Mouse (Mus musculus) embryonic facial prominence, embryonic 10.5 days (tissue): ENCODE results near the gene Smim5. TPM values are rescaled to one million over a fixed set of nuclear protein-coding genes. Genes with fewer than 3 reads are reported as not detected.

Experiments
- DNase-seq: peaks from one replicate; pipeline ENCODE4 v3.0.0-alpha.2; 2017; ENCODE audit warnings: low spot score
- H3K27ac ChIP-seq: fragments of 300-500 bp; sonication (generic); replicated peaks from 2 replicates; pipeline ENCODE4 v1.5.1; 2016; ENCODE audit warnings: mild to moderate bottlenecking
- H3K27me3 ChIP-seq: fragments of 300-500 bp; sonication (generic); replicated peaks from 2 replicates; pipeline ENCODE4 v1.6.1; 2016; ENCODE audit warnings: low read depth, mild to moderate bottlenecking; ENCODE audit not compliant: poor library complexity, severe bottlenecking
- H3K36me3 ChIP-seq: fragments of 300-500 bp; sonication (generic); replicated peaks from 2 replicates; pipeline ENCODE4 v1.6.1; 2016; ENCODE audit warnings: mild to moderate bottlenecking, moderate library complexity
- H3K4me1 ChIP-seq: fragments of 300-500 bp; sonication (generic); 2 replicates; pipeline ENCODE4 v1.6.1; 2016
- H3K4me3 ChIP-seq: fragments of 300-500 bp; sonication (generic); 2 replicates; pipeline ENCODE4 v1.5.1; 2016; ENCODE audit warnings: mild to moderate bottlenecking, moderate library complexity
- H3K9me3 ChIP-seq: fragments of 300-500 bp; sonication (generic); 2 replicates; pipeline ENCODE4 v1.6.1; 2016; ENCODE audit warnings: mild to moderate bottlenecking
- WGBS: fragments of 180-500 bp; shearing (Covaris S2); methylation state at CpG from one replicate; pipeline ENCODE4 v1.1.7; 2016; 5-methylcytosine and 5-hydroxymethylcytosine counted together
- polyA plus RNA-seq: library from polyadenylated mRNA; unstranded; fragments of >200 nt; fragmentation: Nextera tagmentation; extraction: Ambion mirVana; gene quantifications from 2 replicates; pipeline ENCODE4 v1.2.1, GENCODE M21; 2016

Smim5 gene
- polyA plus RNA-seq, 1 experiment from 2014 or later = 1.8 TPM

GRCm38 (mm10) chr11:115878071-115878470 lies 21.7 kb upstream of the Smim5 start:
- 72% methylated on average over 8 of the region's 8 CpGs for WGBS
- Histone ChIP-seq H3K4me1 (peaks cover 11% of the 10 kb centered on the region; the same call in 1 of the 2 replicates), H3K27ac (no peak overlapping the region), H3K36me3 (no peaks in the 10 kb centered on the region), H3K27me3 (peaks cover 16% of the 10 kb centered on the region), H3K4me3 (no peak overlapping the region), H3K9me3 (no peaks in the 10 kb centered on the region)
- no peak for DNase-seq

GRCm38 (mm10) chr11:115881002-115881401 lies 18.8 kb upstream of the Smim5 start:
- Histone ChIP-seq H3K4me3 (no peak overlapping the region), H3K36me3 (no peaks in the 10 kb centered on the region), H3K27ac (no peak overlapping the region), H3K27me3 (peaks cover 31% of the 10 kb centered on the region), H3K4me1 (peaks cover 11% of the 10 kb centered on the region; the same call in 1 of the 2 replicates), H3K9me3 (no peaks in the 10 kb centered on the region)
- WGBS = 23% methylated on average over 5 of the region's 5 CpGs
- DNase-seq = peak; percentile 50

- DNase-seq = no peak
- 33% methylated on average over 17 of the region's 17 CpGs for WGBS
Measured at GRCm38 (mm10) chr11:115883251-115883650, 16.5 kb upstream of the Smim5 start.

GRCm38 (mm10) chr11:115884361-115884760 lies 15.4 kb upstream of the Smim5 start:
- Histone ChIP-seq H3K36me3 (no peaks in the 10 kb centered on the region), H3K4me1 (peaks cover 10% of the 10 kb centered on the region; the same call in 1 of the 2 replicates), H3K27me3 (peaks cover 31% of the 10 kb centered on the region), H3K27ac (no peak overlapping the region), H3K9me3 (no peaks in the 10 kb centered on the region), H3K4me3 (no peak overlapping the region)
- no peak for DNase-seq
- 86% methylated on average over 3 of the region's 3 CpGs for WGBS

More at GRCm38 (mm10) chr11:115883251-115883650, 16.5 kb upstream of the Smim5 start:
- no peaks in the 10 kb centered on the region for H3K9me3 ChIP-seq
- H3K4me3 ChIP-seq = no peak overlapping the region
- peaks cover 31% of the 10 kb centered on the region for H3K27me3 ChIP-seq
- no peaks in the 10 kb centered on the region for H3K36me3 ChIP-seq
- H3K27ac ChIP-seq = no peak overlapping the region
- peaks cover 4% of the 10 kb centered on the region; the same call in 1 of the 2 replicates for H3K4me1 ChIP-seq

- H3K36me3 ChIP-seq = no peaks in the 10 kb centered on the region
- no peak for DNase-seq
- no peaks in the 10 kb centered on the region for H3K9me3 ChIP-seq
- H3K27ac ChIP-seq = no peak overlapping the region
- H3K4me3 ChIP-seq = no peak overlapping the region
- 75% methylated on average over 11 of the region's 11 CpGs for WGBS
- H3K27me3 ChIP-seq = peaks cover 31% of the 10 kb centered on the region
- peaks cover 17% of the 10 kb centered on the region for H3K4me1 ChIP-seq
Measured at GRCm38 (mm10) chr11:115885281-115885680, 14.5 kb upstream of the Smim5 start.

GRCm38 (mm10) chr11:115886446-115886845 lies 13.3 kb upstream of the Smim5 start:
- 90% methylated on average over 11 of the region's 11 CpGs for WGBS
- Histone ChIP-seq H3K27ac (no peak overlapping the region), H3K4me3 (no peak overlapping the region), H3K9me3 (no peaks in the 10 kb centered on the region), H3K36me3 (0 out of 2 replicates have a peak, but pooled peaks cover 2% of the 10 kb centered on the region), H3K4me1 (peaks cover 24% of the 10 kb centered on the region), H3K27me3 (peaks cover 30% of the 10 kb centered on the region)
- DNase-seq = no peak

GRCm38 (mm10) chr11:115888020-115888419 lies 11.7 kb upstream of the Smim5 start:
- no peaks in the 10 kb centered on the region for H3K9me3 ChIP-seq
- no peak overlapping the region for H3K4me3 ChIP-seq
- no peak for DNase-seq
- 94% methylated on average over 5 of the region's 5 CpGs for WGBS
- H3K27me3 ChIP-seq = peaks cover 15% of the 10 kb centered on the region
- H3K27ac ChIP-seq = no peak overlapping the region; the same call in 1 of the 2 replicates
- peaks cover 31% of the 10 kb centered on the region for H3K4me1 ChIP-seq
- peaks cover 17% of the 10 kb centered on the region for H3K36me3 ChIP-seq

- no peak overlapping the region; the same call in 1 of the 2 replicates for H3K27ac ChIP-seq
- no peak overlapping the region for H3K4me3 ChIP-seq
- H3K4me1 ChIP-seq = peaks cover 31% of the 10 kb centered on the region
- peaks cover 3% of the 10 kb centered on the region for H3K27me3 ChIP-seq
- peaks cover 29% of the 10 kb centered on the region for H3K36me3 ChIP-seq
- 82% methylated on average over 6 of the region's 6 CpGs for WGBS
- no peaks in the 10 kb centered on the region for H3K9me3 ChIP-seq
- DNase-seq = no peak
Measured at GRCm38 (mm10) chr11:115889159-115889558, 10.6 kb upstream of the Smim5 start.

- WGBS = 55% methylated on average over 6 of the region's 6 CpGs
- Histone ChIP-seq H3K9me3 (no peaks in the 10 kb centered on the region), H3K4me1 (peaks cover 31% of the 10 kb centered on the region), H3K36me3 (peaks cover 59% of the 10 kb centered on the region), H3K4me3 (no peak overlapping the region), H3K27ac (no peak overlapping the region), H3K27me3 (no peaks in the 10 kb centered on the region)
- DNase-seq = no peak
Measured at GRCm38 (mm10) chr11:115892213-115892612, 7.6 kb upstream of the Smim5 start.

- H3K36me3 ChIP-seq = peaks cover 64% of the 10 kb centered on the region
- H3K27ac ChIP-seq = no peak overlapping the region
- no peaks in the 10 kb centered on the region for H3K27me3 ChIP-seq
- H3K9me3 ChIP-seq = no peaks in the 10 kb centered on the region
- peaks cover 29% of the 10 kb centered on the region for H3K4me1 ChIP-seq
- DNase-seq = no peak
- WGBS = 89% methylated on average over 9 of the region's 9 CpGs
- no peak overlapping the region for H3K4me3 ChIP-seq
Measured at GRCm38 (mm10) chr11:115893071-115893470, 6.7 kb upstream of the Smim5 start.

- WGBS = 69% methylated on average over 14 of the region's 14 CpGs
- H3K36me3 ChIP-seq = peaks cover 64% of the 10 kb centered on the region
- H3K4me3 ChIP-seq = no peak overlapping the region
- H3K27ac ChIP-seq = no peak overlapping the region; the same call in 1 of the 2 replicates
- no peak for DNase-seq
- no peaks in the 10 kb centered on the region for H3K9me3 ChIP-seq
- H3K4me1 ChIP-seq = peaks cover 31% of the 10 kb centered on the region
- H3K27me3 ChIP-seq = no peaks in the 10 kb centered on the region
Measured at GRCm38 (mm10) chr11:115894755-115895520, 4.8 kb upstream of the Smim5 start.

GRCm38 (mm10) chr11:115898446-115898845 lies 1.3 kb upstream of the Smim5 start:
- no peak for DNase-seq
- Histone ChIP-seq H3K27me3 (no peaks in the 10 kb centered on the region), H3K4me1 (peaks cover 46% of the 10 kb centered on the region), H3K27ac (no peak overlapping the region), H3K36me3 (peaks cover 42% of the 10 kb centered on the region), H3K9me3 (no peaks in the 10 kb centered on the region), H3K4me3 (no peak overlapping the region)
- 85% methylated on average over 7 of the region's 7 CpGs for WGBS

- Histone ChIP-seq H3K27ac (no peak overlapping the region; the same call in 1 of the 2 replicates), H3K36me3 (peaks cover 38% of the 10 kb centered on the region), H3K9me3 (no peaks in the 10 kb centered on the region), H3K4me3 (no peak overlapping the region), H3K4me1 (peaks cover 50% of the 10 kb centered on the region), H3K27me3 (no peaks in the 10 kb centered on the region)
- peak; percentile 54 for DNase-seq
- 17% methylated on average over 4 of the region's 4 CpGs for WGBS
Measured at GRCm38 (mm10) chr11:115898886-115899285, 880 bp upstream of the Smim5 start.
